Mouse (Mus musculus): ENCODE measurements around the gene Fcgr2b.

DNA sequence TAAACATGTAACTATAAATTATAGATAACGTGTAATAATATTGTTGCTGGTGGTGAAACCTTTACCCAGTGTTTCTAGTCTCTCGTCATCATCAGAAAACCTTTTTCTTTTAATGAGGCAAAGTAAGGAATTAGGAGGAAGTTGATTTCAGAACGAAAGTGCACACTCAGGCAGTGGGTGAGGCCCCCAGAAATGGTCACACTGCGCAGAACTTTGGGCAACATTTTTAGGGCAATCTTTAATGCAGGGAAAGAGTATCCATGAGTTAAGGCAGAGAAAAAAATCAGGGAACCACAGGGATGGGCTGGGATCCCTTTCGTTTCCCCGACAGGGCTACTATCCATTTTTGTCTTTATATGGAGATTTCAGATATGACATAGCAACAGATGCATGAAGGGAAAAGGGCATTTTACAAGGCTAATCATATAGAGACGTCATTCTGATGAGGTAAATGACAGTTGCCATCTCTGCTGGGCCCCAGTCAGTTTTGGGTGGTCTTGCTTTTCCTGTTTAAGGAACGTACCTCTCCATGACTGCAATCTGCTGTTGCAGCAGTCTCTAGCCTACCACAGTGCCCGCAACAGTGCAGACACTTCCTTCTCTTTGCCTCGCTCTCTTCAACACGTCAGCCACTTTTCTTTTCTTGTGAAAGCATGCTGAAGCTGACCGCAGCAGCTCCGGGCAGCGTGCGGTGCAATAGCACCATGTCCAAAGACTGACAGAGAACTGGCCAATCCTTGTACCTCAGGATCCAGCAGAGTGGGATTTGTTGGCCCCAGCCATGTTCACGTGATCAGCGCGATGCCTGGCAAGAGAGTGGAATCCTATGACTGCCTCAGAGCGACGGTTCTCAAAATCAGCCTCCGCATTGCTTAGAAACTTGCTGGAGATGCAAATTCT, 21.7 kb upstream of the Fcgr2b start:
- TF ChIP-seq POLR2A (IDR thresholded peaks at IDR 0.05; ENCODE audit: borderline replicate concordance, extremely low read depth, low read depth, low read length), result no peak
- no peak for TF ChIP-seq CTCF (IDR thresholded peaks at IDR 0.05; ENCODE audit: insufficient read depth, low read length)
